Mouse (Mus musculus): ENCODE data around the gene Gm3015.
"Not testable (repeated sequence)": the region's sequence is repeated elsewhere in the genome, so short reads cannot be mapped to it uniquely, and the experiment has no call there.

Gene Gm3015

DNA sequence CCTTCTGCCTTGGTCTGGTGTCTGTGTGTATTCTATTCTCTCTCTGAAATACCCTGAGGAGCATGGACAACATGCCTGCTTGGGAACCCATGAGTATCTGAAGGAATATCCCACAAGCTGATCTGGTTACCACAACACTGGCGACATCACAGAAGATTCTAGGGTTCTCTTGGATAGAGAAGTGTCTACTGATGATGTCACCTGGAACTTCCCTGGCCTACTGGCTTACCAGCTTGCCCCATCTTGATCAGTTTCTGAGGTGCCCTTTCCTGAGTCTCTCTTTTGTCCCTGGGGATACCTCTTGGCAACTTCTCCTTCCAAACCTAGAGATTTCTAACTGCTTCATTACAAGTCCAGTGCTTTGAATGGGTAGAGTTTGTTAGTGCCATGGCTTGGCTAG lies at the start of gene Gm3015:
Gm3015 (minus strand) TSS at position 101 of the 400 bp plus-strand sequence.
- not testable (repeated sequence) for DNase-seq

DNA sequence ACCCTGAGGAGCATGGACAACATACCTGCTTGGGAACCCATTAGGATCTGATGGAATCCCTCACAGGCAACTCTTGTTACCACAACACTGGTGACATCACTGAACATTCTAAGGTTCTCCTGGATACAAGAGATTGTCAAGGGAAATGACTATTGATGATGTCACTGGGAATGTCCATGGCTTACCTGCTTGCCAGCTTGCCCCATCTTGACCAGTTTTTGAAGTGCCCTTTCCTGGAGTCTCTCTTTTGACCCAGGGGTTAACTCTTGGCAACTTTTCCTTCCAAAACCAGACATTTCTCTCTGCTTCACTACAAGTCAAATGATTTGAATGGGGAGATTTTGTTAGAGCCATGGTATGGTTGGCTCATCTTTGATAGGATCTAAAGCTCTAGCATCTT lies 29.3 kb upstream of the Gm3015 start, which contains the start of gene Gm10377:
Gm10377 (minus strand) TSS at position 101 of the 400 bp plus-strand sequence.
- not testable (repeated sequence) for DNase-seq
